Comparison of ENCODE assay signal across 25 mouse cellular contexts in the genomic region with DNA sequence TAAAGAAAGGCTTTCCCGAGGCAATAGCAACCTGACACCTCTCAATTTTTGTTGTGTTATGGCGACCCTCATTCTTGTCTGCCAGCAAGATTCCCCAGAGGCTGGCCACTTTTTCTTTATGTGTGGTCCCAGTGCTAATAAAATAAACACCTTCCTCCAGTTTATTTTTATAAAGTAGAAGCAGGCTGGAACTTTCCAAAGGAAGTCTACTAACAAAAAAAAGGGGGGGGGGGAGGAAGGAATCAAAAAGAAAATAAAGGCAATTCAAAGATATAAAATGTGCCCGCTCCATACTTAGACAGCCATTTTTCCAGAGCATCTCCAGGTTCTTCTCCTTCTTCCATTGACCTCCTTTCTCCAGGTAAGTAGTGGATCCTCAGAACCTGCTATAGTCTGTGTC. TPM values are rescaled to one million over a fixed set of nuclear protein-coding genes. Genes with fewer than 3 reads are reported as not detected.
"Had no signal": no experiment of that assay in that cellular context is flagged by ENCODE, and none has a peak within 500 bp of the region (broad histone marks: within the 10 kb centered on the region; RNA-seq: fewer than 3 reads in every experiment).

A gene (plus strand): TSS at position 301 of the 400 bp plus-strand sequence.

- H3K4me1 ChIP-seq: megakaryocyte, embryonic 14.5 days; midbrain, embryonic 10.5 days; midbrain, embryonic 12.5 days; neural tube, embryonic 13.5 days; neural tube, embryonic 15.5 days; stomach, embryonic 15.5 days had no signal

- H3K9me3 ChIP-seq: megakaryocyte, embryonic 14.5 days; midbrain, embryonic 10.5 days; midbrain, embryonic 12.5 days; neural tube, embryonic 13.5 days; neural tube, embryonic 15.5 days; stomach, embryonic 15.5 days had no signal

- ATAC-seq: midbrain, embryonic 16.5 days had no signal

- DNase-seq: lung, adult 18-20 months; lung, postnatal 10 days; midbrain, embryonic 14.5 days; retina, postnatal 1 day; right cerebral cortex, adult 18-20 months; right cerebral cortex, postnatal 25 days; right cerebral cortex, postnatal 4 days; thymus, adult 18-20 months; thymus, postnatal 14 days; thymus, postnatal 36 days had no signal

- H3K36me3 ChIP-seq: midbrain, embryonic 10.5 days; midbrain, embryonic 12.5 days; neural tube, embryonic 13.5 days; neural tube, embryonic 15.5 days; stomach, embryonic 15.5 days had no signal

- H3K4me3 ChIP-seq: megakaryocyte, embryonic 14.5 days; midbrain, embryonic 10.5 days; midbrain, embryonic 12.5 days; myocyte; neural tube, embryonic 13.5 days; neural tube, embryonic 15.5 days; stomach, embryonic 15.5 days had no signal

- H3K4me2 ChIP-seq: lung, embryonic 14.5 days; midbrain, embryonic 12.5 days; neural tube, embryonic 13.5 days; neural tube, embryonic 15.5 days; stomach, embryonic 15.5 days had no signal

- H3K9ac ChIP-seq: lung, embryonic 14.5 days; midbrain, embryonic 12.5 days; neural tube, embryonic 13.5 days; neural tube, embryonic 15.5 days; stomach, embryonic 15.5 days had no signal

- H3K27me3 ChIP-seq: megakaryocyte, embryonic 14.5 days; midbrain, embryonic 12.5 days; neural tube, embryonic 13.5 days; neural tube, embryonic 15.5 days; stomach, embryonic 15.5 days had no signal

- H3K27ac ChIP-seq: macrophage; midbrain, embryonic 10.5 days; midbrain, embryonic 12.5 days; neural tube, embryonic 13.5 days; neural tube, embryonic 15.5 days; stomach, embryonic 15.5 days; stomach, postnatal 0 days had no signal

RNA-seq across cellular contexts. Expression of the gene that starts here (rescaled TPM):
- polyA plus RNA-seq: liver, embryonic 16.5 days; lung, embryonic 14.5 days; lung, embryonic 16.5 days; myocyte; small intestine, adult 2 months; testis, adult 2 months had no signal
